Mouse (Mus musculus) frontal cortex, postnatal 36 days (tissue): ENCODE results near the gene Vps35l.

ENCODE experiments used
- DNase-seq, 2 experiments: peaks; one replicate each; pipeline ENCODE4 v3.0.0; 2022; ENCODE audit warnings: low spot score in 2 of 2

Gene Vps35l

GRCm38 (mm10) chr7:118776491-118776890, 36.5 kb downstream of the Vps35l start:
- no peak for DNase-seq

GRCm38 (mm10) chr7:118777598-118778394, 37.8 kb downstream of the Vps35l start:
- peak; percentile 13 to 35 for DNase-seq

DNA sequence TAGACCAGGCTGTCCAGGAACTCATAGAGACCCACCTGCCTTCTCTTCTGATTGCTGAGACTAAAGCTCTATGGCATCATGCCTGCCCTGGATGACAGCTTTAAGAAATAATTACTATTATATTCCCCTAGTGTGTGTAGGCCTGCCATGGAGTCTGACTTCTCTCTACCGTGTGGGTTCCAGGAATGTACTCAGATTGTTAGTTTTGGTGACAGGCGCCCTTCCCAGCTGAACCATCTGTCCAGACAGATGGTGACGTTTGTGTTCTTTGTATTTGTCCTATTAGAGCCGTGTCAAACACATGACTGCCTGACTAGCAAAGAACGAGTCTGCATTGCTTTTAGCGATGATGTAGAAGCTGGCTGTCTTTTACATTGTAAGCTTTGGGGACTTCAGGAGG, 38.5 kb downstream of the Vps35l start:
- no peak for DNase-seq

DNA sequence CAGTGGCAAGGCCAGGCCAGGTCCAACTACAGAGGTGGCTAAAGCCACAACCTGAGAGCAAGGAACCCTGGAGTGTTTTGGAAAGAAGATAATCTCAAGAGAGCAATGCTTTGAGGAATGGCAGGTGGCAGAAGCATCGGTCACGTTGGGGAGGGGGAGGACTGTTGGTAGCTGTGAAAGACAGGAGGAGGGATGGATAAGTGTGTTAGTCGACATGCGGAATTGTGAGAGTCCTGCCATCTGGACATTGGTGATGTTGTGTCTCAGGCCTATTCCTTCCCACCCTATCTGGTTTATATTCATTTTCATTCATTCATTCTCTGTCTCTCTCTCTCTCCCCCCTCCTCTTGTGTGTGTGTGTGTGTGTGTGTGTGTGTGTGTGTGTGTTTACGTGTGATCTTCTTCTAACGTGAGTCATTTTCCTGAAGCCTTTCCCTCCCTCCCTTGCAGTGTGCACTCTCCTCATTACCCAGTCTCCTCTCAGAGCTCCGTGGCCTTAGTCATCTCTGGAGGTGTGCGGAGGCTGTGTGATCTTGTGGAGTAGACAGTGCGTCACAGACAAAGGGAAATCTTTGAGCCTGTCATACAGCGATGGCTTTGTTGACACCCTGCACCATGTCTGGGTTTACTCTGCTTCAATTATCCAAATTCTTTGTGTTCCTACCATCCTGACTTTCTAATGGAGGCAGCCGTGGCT, 43.4 kb downstream of the Vps35l start:
- peak; percentile 31 to 43 for DNase-seq

DNA sequence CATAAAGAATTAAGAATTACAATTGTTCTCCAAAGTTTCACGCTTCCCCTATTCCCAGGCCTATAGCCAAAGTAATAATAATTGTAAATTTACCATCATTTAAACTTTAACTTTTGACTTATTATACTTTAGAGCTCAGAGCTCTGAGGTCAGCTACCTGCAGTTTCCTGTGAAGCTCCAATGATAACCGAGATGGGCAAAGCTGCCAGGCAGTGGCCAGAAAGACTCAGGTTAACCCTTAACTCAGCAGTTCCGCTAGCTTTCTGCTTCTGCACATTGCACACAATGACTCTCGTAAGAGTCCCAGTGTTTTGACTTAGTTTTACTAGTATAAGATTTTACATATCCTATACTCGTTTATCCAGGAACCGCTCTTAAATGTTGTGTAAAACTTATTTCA, 46.1 kb downstream of the Vps35l start:
- no peak for DNase-seq

GRCm38 (mm10) chr7:118787326-118787725, 47.3 kb downstream of the Vps35l start:
- no peak for DNase-seq

DNA sequence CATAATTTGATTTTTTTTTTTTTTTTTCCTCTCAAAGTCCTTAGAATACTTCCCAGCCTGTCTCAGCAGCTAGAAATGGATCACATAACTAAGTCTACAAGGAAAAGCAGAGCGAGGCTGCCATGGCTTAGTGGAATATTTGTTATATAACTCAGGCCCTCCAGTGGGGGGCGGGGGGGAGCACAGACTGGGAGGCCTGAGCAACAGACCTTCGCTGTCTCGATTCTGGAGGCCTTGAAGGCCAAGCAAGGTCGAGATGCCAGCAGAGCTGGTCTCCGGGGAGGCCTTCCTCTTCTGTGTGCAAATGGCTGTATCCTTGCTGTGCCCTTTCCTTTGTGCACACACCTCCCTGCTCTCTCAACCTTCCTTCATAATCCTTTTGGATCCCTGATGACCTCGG, 48.5 kb downstream of the Vps35l start:
- DNase-seq = no peak

DNA sequence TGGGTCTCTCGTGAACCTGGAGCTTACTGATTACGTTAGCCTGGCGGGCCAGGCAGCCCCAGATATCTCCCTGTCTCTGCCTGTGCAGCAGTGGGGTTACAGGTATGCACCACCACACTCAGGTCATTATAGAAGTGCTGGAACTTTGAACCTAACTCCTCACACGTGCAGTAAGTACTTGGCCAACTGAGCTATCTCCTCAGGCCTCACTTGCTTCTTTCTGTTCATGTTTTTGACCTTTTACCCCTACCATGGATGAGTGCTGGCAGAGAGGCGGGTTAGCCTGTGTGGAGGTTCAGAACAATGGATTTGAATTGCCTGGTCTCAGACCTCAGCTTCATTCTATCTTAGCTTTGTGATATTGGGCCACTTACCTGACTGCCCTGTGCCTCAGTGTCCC, 50.3 kb downstream of the Vps35l start:
- DNase-seq = no peak

- no peak for DNase-seq
These were observed 53.9 kb downstream of the Vps35l start for GRCm38 (mm10) chr7:118793899-118794298.

- DNase-seq = no peak
These were observed 55.8 kb downstream of the Vps35l start for GRCm38 (mm10) chr7:118795779-118796178.

DNA sequence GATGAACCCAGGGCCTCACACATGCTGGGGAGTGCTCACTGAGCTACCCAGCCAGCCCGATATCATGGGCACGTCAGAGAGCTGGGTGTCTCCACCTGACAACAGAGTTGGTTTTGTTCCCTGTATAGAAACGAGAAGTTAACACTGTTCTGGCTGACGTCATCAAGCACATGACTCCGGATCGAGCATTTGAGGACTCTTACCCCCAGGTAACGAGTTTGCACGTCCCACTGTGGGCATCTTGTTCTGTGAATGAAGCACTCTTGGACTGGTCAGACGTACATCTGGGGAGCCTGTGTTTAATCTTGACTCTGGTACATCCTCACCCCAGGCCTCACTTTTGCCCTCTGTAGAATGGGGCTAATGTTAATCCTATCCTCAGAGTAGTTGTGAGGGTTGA, 56.8 kb downstream of the Vps35l start:
- no peak for DNase-seq

- DNase-seq = no peak
These were observed 57.6 kb downstream of the Vps35l start for GRCm38 (mm10) chr7:118797600-118797999.

DNA sequence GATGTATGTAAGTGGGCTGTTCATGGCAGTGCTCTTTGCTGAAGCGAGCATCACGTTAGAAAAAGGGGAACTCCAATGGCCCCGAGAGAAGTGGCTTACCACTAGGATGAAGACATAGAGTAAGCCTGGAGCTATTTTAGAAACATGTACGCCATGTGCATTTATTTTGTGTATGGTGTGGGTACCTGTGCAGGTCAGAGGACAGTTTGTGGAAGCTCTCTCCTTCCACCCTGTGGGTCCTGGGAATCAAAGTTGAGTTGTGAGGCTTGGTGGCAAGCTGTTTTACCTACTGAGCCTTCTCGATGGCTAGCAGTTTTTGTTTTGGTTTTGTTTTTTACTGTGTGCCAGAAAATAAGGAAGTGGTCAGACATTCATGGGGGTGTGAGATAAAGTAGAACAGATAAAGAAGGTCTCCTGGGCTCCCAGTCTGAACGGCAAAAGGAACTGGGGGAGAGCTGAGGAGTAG, 58.1 kb downstream of the Vps35l start:
- DNase-seq = no peak

GRCm38 (mm10) chr7:118800112-118800734, 60.2 kb downstream of the Vps35l start:
- DNase-seq = no peak

DNA sequence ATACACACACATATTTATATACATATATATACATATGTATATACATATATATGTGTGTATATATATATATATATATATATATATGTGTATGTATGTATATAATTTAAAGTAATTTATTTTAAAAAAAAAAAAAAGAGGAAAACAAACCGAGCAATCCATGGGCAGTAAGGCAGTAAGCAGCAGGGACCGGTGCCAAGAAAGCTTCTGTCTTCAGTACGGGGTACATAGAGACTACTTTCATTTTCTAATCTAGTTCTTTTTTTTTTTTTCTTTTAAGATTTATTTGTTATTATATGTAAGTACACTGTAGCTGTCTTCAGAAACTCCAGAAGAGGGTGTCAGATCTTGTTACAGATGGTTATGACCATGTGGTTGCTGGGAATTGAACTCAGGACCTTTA, 61.8 kb downstream of the Vps35l start:
- DNase-seq = no peak

DNA sequence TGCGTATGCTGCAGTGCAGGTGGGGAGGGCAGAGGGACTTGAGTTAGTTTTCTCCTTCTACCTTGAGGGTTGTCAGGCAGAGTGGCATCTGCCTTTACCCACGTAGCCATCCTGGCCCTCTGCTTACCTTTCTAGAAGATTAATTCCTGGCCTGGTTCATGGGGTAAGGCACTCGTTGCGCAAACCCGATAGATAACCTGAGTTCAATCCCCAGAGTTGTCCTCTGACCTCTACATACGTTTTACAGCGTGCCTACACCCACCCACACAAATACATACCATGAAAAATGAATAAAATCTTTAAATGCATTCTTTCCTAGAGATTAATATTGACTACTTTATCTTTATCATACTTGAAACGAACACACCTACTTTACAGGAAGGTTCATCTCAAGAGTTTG, 63.4 kb downstream of the Vps35l start:
- DNase-seq = no peak

- peak in 1 of 2 experiments; percentile 20 for DNase-seq
These were observed 66.8 kb downstream of the Vps35l start for GRCm38 (mm10) chr7:118806631-118807411.

GRCm38 (mm10) chr7:118807899-118808298, 67.9 kb downstream of the Vps35l start:
- DNase-seq = peak in 1 of 2 experiments; percentile 47

GRCm38 (mm10) chr7:118811407-118812106, 71.5 kb downstream of the Vps35l start:
- no peak for DNase-seq

GRCm38 (mm10) chr7:118813592-118813991, 73.6 kb downstream of the Vps35l start:
- DNase-seq = peak in 1 of 2 experiments; percentile 17

- DNase-seq = no peak
These were observed 76.2 kb downstream of the Vps35l start for GRCm38 (mm10) chr7:118816275-118816674.
